Mouse (Mus musculus) lung, adult 2 months (tissue): ENCODE measurements at regions not wholly inside any gene's neighbourhood (a gene's known extent, or its start where the extent isn't known, plus 50 kb on each side); places are given as distances from the start of the nearest gene placed in this dataset.

Source experiments
- CTCF ChIP-seq: fragments of 200-500 bp; IDR thresholded peaks from 2 replicates; pipeline ENCODE4 v1.5.1; 2011; ENCODE audit warnings: mild to moderate bottlenecking, low read length, control low read depth; ENCODE audit not compliant: insufficient read depth
- POLR2A ChIP-seq: fragments of 200-500 bp; IDR thresholded peaks from 2 replicates; pipeline ENCODE4 v1.6.1; 2011; ENCODE audit warnings: low read depth, mild to moderate bottlenecking, control low read depth, low read length, borderline replicate concordance; ENCODE audit errors: extremely low read depth

DNA sequence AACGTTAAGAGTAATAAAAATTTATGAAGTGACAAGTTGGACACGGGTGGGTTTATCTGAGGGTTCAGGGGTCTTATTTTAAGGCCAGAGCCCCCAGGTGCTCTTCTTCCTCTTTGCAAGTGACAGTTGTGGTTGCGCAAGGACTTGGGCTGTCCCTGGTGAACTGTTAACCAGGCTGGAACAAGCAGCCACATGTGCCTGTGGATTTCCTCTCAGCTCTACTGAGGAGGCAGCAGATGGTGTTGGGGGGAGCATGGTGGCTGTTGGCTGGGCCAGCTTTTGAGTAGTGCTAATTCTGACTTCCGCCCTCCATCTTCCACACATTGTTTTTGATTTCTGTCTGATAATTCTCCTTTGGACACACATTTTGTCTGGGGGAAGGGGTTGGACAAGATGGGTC lies 227.9 kb upstream of the Tbc1d5 start:
- TF ChIP-seq POLR2A, result no peak
- TF ChIP-seq CTCF, result no peak
